Mouse (Mus musculus) right cerebral cortex, postnatal 10 days (tissue): ENCODE results near the gene Cacna1d.

Experiments
- DNase-seq, 2 experiments: peaks; one replicate each; pipeline ENCODE4 v3.0.0; 2021; ENCODE audit warnings: low spot score in 2 of 2

The Cacna1d gene

GRCm38 (mm10) chr14:30097239-30097638 is 394.0 kb downstream of the Cacna1d start:
- no peak for DNase-seq

GRCm38 (mm10) chr14:30092426-30092825 is 398.8 kb downstream of the Cacna1d start:
- DNase-seq, result no peak

GRCm38 (mm10) chr14:30092021-30092420 is 399.2 kb downstream of the Cacna1d start:
- DNase-seq, result no peak

- DNase-seq, result no peak
Measured at GRCm38 (mm10) chr14:30079729-30080128, 411.5 kb downstream of the Cacna1d start.

- DNase-seq, result no peak
Measured at GRCm38 (mm10) chr14:30078115-30078808, 413.0 kb downstream of the Cacna1d start.

- no peak for DNase-seq
Measured at GRCm38 (mm10) chr14:30075268-30075887, 415.9 kb downstream of the Cacna1d start.

GRCm38 (mm10) chr14:30068566-30068965 is 422.7 kb downstream of the Cacna1d start:
- DNase-seq, result no peak

- DNase-seq, result no peak
Measured at GRCm38 (mm10) chr14:30066752-30067151, 424.5 kb downstream of the Cacna1d start.

DNA sequence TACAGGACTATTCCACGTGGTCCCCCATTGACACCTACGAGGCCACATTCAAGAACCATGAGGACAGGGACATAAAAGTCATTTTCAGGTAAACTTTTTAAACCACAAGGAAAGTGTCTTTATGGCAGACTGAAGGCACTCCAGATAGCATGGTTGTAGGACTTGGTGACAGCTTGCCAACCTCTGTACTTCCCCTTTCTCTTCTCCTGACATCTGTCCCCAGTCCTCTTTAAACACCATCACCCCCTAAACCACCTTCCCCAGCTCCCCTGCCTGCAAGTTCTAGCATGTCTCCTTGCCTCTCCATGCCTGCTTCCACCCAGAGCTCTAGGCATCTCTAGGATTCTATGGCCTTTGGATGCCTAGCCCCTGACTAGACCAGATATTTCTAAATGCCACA is 426.4 kb downstream of the Cacna1d start:
- DNase-seq, result no peak

DNA sequence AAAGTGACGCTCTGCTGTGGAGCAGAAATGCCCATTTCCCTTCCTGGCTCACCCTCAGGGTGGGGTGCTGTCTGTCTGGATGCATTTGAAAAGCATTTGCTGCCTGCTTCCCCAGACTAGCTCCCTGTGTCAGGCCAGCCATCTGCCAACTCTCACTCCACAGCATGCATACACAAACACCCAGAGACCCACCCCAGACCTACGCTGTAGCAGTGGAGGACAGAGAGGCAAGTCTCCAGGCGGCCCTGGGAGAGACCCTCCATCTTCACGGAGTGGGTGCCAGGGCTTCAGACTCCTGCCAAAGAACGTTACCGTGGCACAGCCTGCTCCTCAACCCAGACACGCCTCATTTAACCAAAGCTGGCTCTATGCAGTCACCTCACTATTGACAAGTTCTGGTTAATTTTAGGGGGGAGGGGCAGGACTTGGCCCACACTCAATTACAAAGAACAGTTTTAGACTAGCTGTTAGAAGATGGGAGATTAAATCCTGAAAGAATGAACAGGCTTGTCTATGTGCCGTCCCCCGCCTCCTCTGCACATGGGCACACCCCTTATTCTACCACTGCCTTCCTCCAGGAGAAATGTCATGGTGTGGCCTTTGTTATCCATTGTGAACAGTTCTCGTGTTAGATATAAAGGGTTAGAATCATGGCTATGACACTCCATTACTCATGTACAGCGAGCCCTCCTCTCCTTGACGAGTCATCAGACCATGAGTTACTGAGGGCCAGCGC is 435.1 kb downstream of the Cacna1d start:
- peak; percentile 75 to 80 for DNase-seq

GRCm38 (mm10) chr14:30054922-30055321 is 436.3 kb downstream of the Cacna1d start:
- DNase-seq, result no peak

GRCm38 (mm10) chr14:30050280-30050679 is 441.0 kb downstream of the Cacna1d start:
- DNase-seq, result no peak

GRCm38 (mm10) chr14:30048049-30048448 is 443.2 kb downstream of the Cacna1d start:
- no peak for DNase-seq

- DNase-seq, result no peak
Measured at GRCm38 (mm10) chr14:30046976-30047375, 444.3 kb downstream of the Cacna1d start.

GRCm38 (mm10) chr14:30045704-30046220 is 445.5 kb downstream of the Cacna1d start:
- no peak for DNase-seq

DNA sequence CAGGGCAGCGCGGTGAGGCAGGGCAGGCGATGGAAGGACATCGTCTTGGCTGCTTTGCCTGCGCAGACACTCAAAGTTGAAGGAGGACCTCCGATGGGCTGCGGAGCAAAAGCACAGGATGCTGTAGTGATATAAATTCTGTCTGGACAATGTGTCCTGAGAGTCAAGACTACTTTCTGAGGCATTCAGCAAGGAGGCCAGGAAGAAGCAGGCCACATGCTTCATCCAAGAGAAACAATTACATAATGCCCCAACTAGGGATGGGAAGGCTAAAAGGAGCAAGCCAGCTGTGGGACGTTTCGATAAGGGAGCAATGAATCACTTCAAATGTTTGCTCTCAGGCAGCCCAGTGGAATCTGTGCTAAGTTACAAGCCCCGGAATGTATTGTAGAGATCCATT is 446.0 kb downstream of the Cacna1d start:
- DNase-seq, result no peak

DNA sequence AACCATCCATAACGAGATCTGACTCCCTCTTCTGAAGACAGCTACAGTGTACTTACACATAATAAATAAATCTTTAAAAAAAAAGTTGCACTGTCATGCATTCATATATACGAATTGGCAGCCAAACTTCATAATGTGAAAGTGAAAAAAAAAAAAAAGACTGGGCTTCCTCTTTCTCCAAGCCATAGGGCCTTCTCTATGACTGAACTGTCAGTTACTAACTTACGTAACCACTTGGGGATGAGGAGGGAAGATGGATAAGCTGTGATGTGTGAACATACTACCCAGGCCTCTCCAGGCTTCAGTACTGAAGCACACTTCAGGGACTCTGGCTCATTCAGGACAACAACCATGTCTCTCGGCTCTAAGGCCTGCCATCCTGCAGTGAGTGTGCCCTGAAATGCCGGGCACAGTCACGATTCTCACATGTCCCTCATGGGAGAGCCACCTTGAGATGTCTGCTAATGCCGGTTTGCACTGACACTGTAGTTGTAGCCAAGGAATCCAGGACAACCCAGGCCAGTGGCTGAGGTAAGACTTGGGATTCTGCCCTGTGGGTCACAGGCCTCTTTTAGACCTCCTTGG is 447.8 kb downstream of the Cacna1d start:
- no peak for DNase-seq

- DNase-seq, result no peak
Measured at GRCm38 (mm10) chr14:30041836-30042235, 449.4 kb downstream of the Cacna1d start.

- DNase-seq, result no peak
Measured at GRCm38 (mm10) chr14:30039413-30039812, 451.8 kb downstream of the Cacna1d start.

DNA sequence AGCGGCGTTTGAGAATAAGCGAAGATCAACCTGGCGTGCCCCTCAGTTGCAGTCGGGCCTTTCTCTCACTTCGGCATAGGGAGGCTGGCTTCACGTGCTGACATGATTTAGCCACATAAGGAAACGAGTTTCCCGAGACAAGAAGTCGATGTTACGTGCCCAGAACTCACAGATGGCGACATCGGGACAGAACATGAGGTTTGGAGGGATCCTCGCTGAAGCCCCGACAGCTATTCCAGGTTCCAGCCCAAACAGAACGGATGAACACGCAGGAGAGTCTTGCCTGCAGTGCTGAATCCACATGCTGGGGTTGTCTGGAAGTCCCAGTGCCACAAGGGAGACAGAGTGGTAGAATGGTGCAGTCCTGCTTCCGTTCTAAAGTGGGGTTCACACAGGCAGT is 452.8 kb downstream of the Cacna1d start:
- peak; percentile 63 to 83 for DNase-seq

DNA sequence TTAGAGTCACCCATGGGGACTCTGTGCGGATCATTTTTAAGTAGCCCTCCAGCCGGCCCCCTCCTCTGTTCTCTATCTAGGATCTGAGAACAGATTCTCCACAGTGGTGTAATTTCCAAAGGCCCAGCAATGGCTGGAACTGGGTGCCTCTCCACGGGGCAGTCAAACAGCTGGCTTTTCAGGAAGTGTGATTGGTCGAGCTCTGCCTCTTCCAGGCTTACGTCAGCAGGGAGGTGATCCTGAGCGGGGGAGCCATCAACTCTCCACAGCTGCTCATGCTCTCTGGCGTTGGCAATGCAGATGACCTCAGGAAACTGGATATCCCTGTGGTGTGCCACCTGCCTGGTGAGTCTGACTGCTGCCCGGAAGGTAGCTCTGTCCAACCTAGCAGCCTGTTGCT is 457.9 kb downstream of the Cacna1d start:
- no peak for DNase-seq

GRCm38 (mm10) chr14:30027378-30027777 is 463.9 kb downstream of the Cacna1d start:
- no peak for DNase-seq
